Mouse (Mus musculus): ENCODE measurements around the gene Gm49359. TPM values are rescaled to one million over a fixed set of nuclear protein-coding genes. Genes with fewer than 3 reads are reported as not detected.

The Gm49359 gene
- 58.4 TPM for polyA plus RNA-seq (2014; fragmentation: Illumina TruSeq; extraction: RNeasy Lipid Tissue Mini Kit (QIAGEN cat#74804))

GRCm38 (mm10) chr13:62466424-62467334 is at the start of gene Gm49359:
Gm49359 (minus strand) TSS chr13:62466832.

Other genes starting within 250 kb of the Gm49359 start
- 31.7 TPM for gene Gm3604, start 83.7 kb downstream of the Gm49359 start, polyA plus RNA-seq (2014; fragmentation: Illumina TruSeq; extraction: RNeasy Lipid Tissue Mini Kit (QIAGEN cat#74804))
- 45.1 TPM for gene Zfp935, start 91.7 kb upstream of the Gm49359 start, polyA plus RNA-seq (2014; fragmentation: Illumina TruSeq; extraction: RNeasy Lipid Tissue Mini Kit (QIAGEN cat#74804))
- 51.2 TPM for gene Zfp934, start 104.4 kb upstream of the Gm49359 start, polyA plus RNA-seq (2014; fragmentation: Illumina TruSeq; extraction: RNeasy Lipid Tissue Mini Kit (QIAGEN cat#74804))
- gene 6720489N17Rik, start 157.3 kb upstream of the Gm49359 start, polyA plus RNA-seq (2014; fragmentation: Illumina TruSeq; extraction: RNeasy Lipid Tissue Mini Kit (QIAGEN cat#74804)): 37.1 TPM